Mouse (Mus musculus): Measurements from ENCODE around the gene Entpd3. TPM values are rescaled to one million over a fixed set of nuclear protein-coding genes. Genes with fewer than 3 reads are reported as not detected.

Entpd3 gene
- polyA plus RNA-seq, 1 experiment from 2014 or later = 5.5 TPM

DNA sequence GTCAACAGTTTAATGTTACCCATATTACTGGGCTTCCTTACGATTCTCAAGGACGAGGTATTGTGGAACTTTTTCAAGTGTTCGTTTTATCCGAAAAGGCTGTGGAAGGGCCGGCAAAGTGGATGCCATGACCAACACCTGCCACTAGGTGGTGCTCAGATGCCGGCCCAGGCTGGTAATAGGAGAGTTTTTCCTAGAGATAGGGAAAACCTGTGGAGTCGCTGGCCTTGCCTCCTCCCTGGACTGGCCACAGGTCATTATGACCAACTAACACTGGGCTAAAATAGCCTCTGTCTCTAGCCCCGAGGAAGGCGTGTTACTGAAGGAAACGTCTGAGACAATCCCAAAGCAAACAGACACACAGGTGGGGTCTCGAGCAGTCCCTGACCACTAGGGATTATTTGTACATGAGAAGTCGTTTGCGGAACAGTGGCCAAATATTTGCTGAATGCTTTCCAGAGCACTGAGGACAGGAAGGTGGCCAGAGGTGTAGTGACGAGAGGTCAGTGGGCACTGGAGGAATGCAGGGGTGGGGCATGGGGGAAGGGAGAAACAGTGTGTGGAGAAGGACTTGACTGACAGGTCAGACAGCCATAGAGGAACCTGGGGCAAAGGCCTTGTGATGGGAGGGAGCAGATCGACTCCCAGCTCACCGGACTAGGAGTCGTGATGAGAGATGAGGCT lies 62.0 kb downstream of the Entpd3 start:
- peak; percentile 60 for ATAC-seq
- WGBS = 16% methylated on average over 17 of the region's 17 CpGs

DNA sequence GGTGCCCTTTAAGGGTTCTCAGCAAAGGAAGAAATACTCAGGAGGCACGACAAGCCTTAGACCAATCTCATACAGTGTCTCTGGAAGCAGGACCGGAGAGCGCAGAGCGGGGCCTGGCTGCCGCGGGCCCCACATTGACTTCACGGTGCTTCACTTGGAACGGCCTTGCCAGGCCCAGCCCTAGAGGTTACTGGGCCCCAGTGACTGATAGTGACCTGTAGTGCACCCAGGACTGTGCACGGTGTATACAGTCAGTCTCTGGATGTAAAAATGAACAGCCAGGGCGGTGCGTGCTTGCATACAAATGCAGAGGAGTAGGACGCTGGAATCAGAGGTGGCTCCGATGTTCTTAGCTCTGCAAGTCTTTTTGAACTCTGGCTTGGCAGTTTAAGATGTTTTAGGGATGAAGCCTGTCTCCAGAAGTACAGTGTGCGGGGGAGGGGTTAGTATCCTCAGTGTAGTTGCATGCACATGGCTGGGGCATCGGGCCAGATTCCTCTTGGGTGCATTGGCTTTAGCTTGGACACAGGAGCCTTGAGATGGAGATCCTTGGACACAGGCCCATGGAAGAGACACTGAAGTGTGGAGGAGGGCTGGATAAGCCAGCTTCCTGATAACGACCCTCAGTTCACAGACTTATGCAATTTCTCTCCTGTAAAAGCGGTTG lies 62.7 kb downstream of the Entpd3 start:
- Histone ChIP-seq H3K9me3 (replicated peaks; ENCODE audit: control insufficient read depth, low read length, poor library complexity, severe bottlenecking) (peaks cover under 1% of the 10 kb centered on the region; the same call in 1 of the 2 replicates), H3K27ac (ENCODE audit: low read length) (0 out of 2 replicates have a peak overlapping the region, but pooled peaks have one; percentile 30), H3K4me2 (ENCODE audit: low read length) (peak overlapping the region; percentile 48), H3K27me3 (ENCODE audit: control insufficient read depth, insufficient read depth, low read depth, low read length) (no peaks in the 10 kb centered on the region), H3K36me3 (ENCODE audit: control insufficient read depth, insufficient read depth, low read length) (no peaks in the 10 kb centered on the region), H3K4me1 (ENCODE audit: control insufficient read depth, insufficient read depth, low read length) (peaks cover 20% of the 10 kb centered on the region), H3K4me3 (ENCODE audit: low read depth, low read length) (no peak overlapping the region), H3K9ac (ENCODE audit: low read depth, low read length) (peak overlapping the region; percentile 16; the same call in 1 of the 2 replicates)
- peak; percentile 67 for ATAC-seq
- 52% methylated on average over 17 of the region's 17 CpGs for WGBS

More for the DNA sequence above, 62.0 kb downstream of the Entpd3 start:
- H3K36me3 ChIP-seq (ENCODE audit: control insufficient read depth, insufficient read depth, low read length) = no peaks in the 10 kb centered on the region
- H3K4me2 ChIP-seq (ENCODE audit: low read length) = no peak overlapping the region
- no peak overlapping the region for H3K27ac ChIP-seq (ENCODE audit: low read length)
- H3K27me3 ChIP-seq (ENCODE audit: control insufficient read depth, insufficient read depth, low read depth, low read length) = no peaks in the 10 kb centered on the region
- no peak overlapping the region for H3K4me3 ChIP-seq (ENCODE audit: low read depth, low read length)
- H3K9me3 ChIP-seq (replicated peaks; ENCODE audit: control insufficient read depth, low read length, poor library complexity, severe bottlenecking) = no peaks in the 10 kb centered on the region
- H3K4me1 ChIP-seq (ENCODE audit: control insufficient read depth, insufficient read depth, low read length) = peaks cover 20% of the 10 kb centered on the region
- no peak overlapping the region for H3K9ac ChIP-seq (ENCODE audit: low read depth, low read length)

DNA sequence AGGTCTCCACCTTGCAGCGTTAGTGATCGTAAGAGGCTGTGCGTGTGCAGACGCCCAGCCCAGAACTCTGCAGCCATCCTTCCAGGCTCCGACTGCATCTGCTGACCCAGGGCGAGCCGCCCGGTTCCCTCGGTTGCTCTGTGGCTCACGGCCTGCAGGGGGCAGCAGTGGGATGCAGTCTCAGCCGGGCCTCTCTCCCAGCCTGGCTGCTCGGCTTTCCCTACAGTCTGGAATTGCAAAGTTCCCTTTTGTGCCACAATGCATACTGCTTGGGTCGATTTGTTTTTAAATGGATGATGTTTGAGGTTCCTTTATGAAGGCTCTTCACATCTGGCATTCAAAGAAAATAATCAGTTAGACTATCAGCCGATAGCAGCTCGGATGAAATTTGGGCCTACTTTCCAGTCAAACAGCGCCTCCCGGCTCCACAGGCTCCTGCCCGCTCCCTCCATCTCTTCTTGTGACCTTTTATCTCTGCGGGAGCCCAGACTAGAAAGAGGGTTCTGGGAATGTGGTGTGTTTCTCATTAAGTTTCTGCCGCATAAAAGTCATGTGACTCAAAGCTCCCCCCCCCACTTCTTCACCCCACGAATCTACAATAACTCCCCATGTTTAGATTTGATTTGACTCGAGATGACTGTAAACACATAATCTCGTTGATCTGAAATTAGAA lies 63.4 kb downstream of the Entpd3 start:
- Histone ChIP-seq H3K36me3 (ENCODE audit: control insufficient read depth, insufficient read depth, low read length) (no peaks in the 10 kb centered on the region), H3K4me2 (ENCODE audit: low read length) (peak overlapping the region; percentile 48), H3K9ac (ENCODE audit: low read depth, low read length) (peak overlapping the region; percentile 15; the same call in 1 of the 2 replicates), H3K9me3 (replicated peaks; ENCODE audit: control insufficient read depth, low read length, poor library complexity, severe bottlenecking) (peaks cover 4% of the 10 kb centered on the region; the same call in 1 of the 2 replicates), H3K27me3 (ENCODE audit: control insufficient read depth, insufficient read depth, low read depth, low read length) (no peaks in the 10 kb centered on the region), H3K27ac (ENCODE audit: low read length) (0 out of 2 replicates have a peak overlapping the region, but pooled peaks have one; percentile 30), H3K4me1 (ENCODE audit: control insufficient read depth, insufficient read depth, low read length) (peaks cover 20% of the 10 kb centered on the region), H3K4me3 (ENCODE audit: low read depth, low read length) (no peak overlapping the region)
- ATAC-seq = peak; percentile 89
- 1% methylated on average over 23 of the region's 23 CpGs for WGBS

DNA sequence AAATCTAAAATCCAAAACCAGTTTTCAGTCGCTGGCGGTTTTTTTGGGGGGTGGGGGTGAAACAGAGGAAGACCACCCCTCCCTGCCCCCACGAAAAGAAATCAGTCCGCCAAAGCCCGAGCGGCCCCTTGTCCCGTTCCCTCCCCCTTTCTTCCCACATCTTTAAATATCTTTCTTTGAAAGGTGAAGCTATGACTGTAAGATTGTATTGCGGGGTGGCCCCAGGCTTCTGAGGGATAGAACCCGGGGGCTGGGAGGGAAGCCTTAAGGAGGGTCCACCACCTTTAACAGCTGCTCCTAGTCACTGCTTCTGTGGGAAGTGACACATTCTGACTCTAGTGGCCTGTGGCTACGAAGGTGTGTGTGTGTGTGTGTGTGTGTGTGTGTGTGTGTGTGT lies 63.9 kb downstream of the Entpd3 start:
- ATAC-seq = no peak
- Histone ChIP-seq H3K4me3 (ENCODE audit: low read depth, low read length) (no peak overlapping the region), H3K9ac (ENCODE audit: low read depth, low read length) (0 out of 2 replicates have a peak overlapping the region, but pooled peaks have one; percentile 10), H3K9me3 (replicated peaks; ENCODE audit: control insufficient read depth, low read length, poor library complexity, severe bottlenecking) (peaks cover 4% of the 10 kb centered on the region; the same call in 1 of the 2 replicates), H3K36me3 (ENCODE audit: control insufficient read depth, insufficient read depth, low read length) (no peaks in the 10 kb centered on the region), H3K4me1 (ENCODE audit: control insufficient read depth, insufficient read depth, low read length) (peaks cover 20% of the 10 kb centered on the region), H3K4me2 (ENCODE audit: low read length) (peak overlapping the region; percentile 48), H3K27ac (ENCODE audit: low read length) (peak overlapping the region; percentile 22; the same call in 1 of the 2 replicates), H3K27me3 (ENCODE audit: control insufficient read depth, insufficient read depth, low read depth, low read length) (no peaks in the 10 kb centered on the region)
- 9% methylated on average over 10 of the region's 10 CpGs for WGBS

DNA sequence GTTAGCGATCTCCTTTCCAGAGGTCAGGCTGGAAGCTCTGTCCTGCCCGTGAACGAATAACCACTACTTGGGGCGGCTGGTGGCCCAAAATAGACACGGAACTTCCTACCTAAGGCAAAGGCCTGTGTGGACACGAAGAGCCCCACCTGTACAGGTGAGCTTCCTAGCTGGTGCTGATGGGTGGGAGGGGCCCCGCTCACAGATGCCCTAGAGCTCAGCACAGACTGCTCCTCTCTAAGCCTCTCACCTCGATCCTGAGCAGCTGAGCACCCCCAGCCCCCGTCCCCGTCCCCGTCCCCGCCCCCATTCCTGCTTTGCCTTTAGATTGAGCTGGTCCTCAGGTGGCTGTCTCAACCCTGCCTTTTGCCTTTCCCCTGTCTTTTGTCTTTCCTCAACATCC lies 64.3 kb downstream of the Entpd3 start:
- H3K4me3 ChIP-seq (ENCODE audit: low read depth, low read length) = no peak overlapping the region
- H3K36me3 ChIP-seq (ENCODE audit: control insufficient read depth, insufficient read depth, low read length) = no peaks in the 10 kb centered on the region
- no peaks in the 10 kb centered on the region for H3K27me3 ChIP-seq (ENCODE audit: control insufficient read depth, insufficient read depth, low read depth, low read length)
- H3K4me2 ChIP-seq (ENCODE audit: low read length) = no peak overlapping the region
- 0 out of 2 replicates have a peak overlapping the region, but pooled peaks have one; percentile 10 for H3K9ac ChIP-seq (ENCODE audit: low read depth, low read length)
- WGBS = 34% methylated on average over 12 of the region's 12 CpGs
- H3K4me1 ChIP-seq (ENCODE audit: control insufficient read depth, insufficient read depth, low read length) = peaks cover 20% of the 10 kb centered on the region
- no peak for ATAC-seq
- no peak overlapping the region for H3K27ac ChIP-seq (ENCODE audit: low read length)
- peaks cover 4% of the 10 kb centered on the region; the same call in 1 of the 2 replicates for H3K9me3 ChIP-seq (replicated peaks; ENCODE audit: control insufficient read depth, low read length, poor library complexity, severe bottlenecking)

DNA sequence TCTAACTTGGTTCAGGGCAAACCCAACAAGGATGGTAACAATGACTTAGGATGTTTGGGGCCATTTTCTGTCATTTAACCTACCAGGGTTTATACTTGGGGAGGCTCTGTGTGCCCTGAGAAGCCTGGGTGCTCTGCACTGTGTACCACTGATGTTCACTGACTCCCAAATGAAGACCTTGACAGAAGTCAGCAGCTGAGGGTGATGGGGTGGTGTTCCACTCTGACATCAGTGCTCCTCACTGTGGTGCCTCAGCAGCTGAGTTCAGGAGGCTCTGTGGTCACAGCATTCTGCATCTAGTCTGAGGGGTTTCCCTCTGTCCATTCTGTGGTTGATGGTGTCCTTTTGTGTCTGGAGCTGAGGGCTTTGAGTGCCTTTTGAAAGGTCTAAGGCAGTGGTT lies 71.4 kb downstream of the Entpd3 start:
- H3K4me1 ChIP-seq (ENCODE audit: control insufficient read depth, insufficient read depth, low read length) = no peaks in the 10 kb centered on the region
- no peak overlapping the region for H3K9ac ChIP-seq (ENCODE audit: low read depth, low read length)
- no peaks in the 10 kb centered on the region for H3K27me3 ChIP-seq (ENCODE audit: control insufficient read depth, insufficient read depth, low read depth, low read length)
- no peak overlapping the region for H3K4me3 ChIP-seq (ENCODE audit: low read depth, low read length)
- H3K36me3 ChIP-seq (ENCODE audit: control insufficient read depth, insufficient read depth, low read length) = no peaks in the 10 kb centered on the region
- no peak overlapping the region for H3K27ac ChIP-seq (ENCODE audit: low read length)
- no peak overlapping the region for H3K4me2 ChIP-seq (ENCODE audit: low read length)
- no peak for ATAC-seq
- H3K9me3 ChIP-seq (replicated peaks; ENCODE audit: control insufficient read depth, low read length, poor library complexity, severe bottlenecking) = peaks cover 4% of the 10 kb centered on the region; the same call in 1 of the 2 replicates

DNA sequence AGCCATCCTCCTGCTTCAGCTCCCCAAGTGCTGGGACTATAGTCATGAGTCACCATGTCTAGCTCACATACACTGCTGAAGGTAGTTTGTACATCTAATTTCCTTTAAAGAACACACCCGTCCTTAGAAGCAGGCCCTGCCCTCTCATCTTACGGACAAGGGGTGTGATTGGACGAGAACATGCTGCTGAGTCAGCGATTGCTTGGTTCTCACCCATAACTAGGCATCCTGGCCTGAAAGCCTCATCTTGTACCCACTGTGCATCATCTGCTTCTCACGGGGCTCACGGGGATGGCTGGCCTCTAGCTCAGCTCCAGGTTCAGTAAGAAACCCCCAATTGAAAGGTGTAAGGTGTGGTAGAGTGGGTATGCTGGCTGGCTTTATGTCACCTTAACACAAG lies 74.4 kb downstream of the Entpd3 start:
- no peaks in the 10 kb centered on the region for H3K36me3 ChIP-seq (ENCODE audit: control insufficient read depth, insufficient read depth, low read length)
- no peak overlapping the region for H3K4me2 ChIP-seq (ENCODE audit: low read length)
- no peaks in the 10 kb centered on the region for H3K27me3 ChIP-seq (ENCODE audit: control insufficient read depth, insufficient read depth, low read depth, low read length)
- ATAC-seq = no peak
- H3K27ac ChIP-seq (ENCODE audit: low read length) = no peak overlapping the region
- no peaks in the 10 kb centered on the region for H3K9me3 ChIP-seq (replicated peaks; ENCODE audit: control insufficient read depth, low read length, poor library complexity, severe bottlenecking)
- H3K9ac ChIP-seq (ENCODE audit: low read depth, low read length) = no peak overlapping the region
- peaks cover 2% of the 10 kb centered on the region for H3K4me1 ChIP-seq (ENCODE audit: control insufficient read depth, insufficient read depth, low read length)
- WGBS = 94% methylated on average over 6 of the region's 6 CpGs
- no peak overlapping the region for H3K4me3 ChIP-seq (ENCODE audit: low read depth, low read length)

Data from midbrain, embryonic 16.5 days (tissue).